Mouse (Mus musculus): Measurements from ENCODE around the gene Gm13199.

- TF ChIP-seq CTCF (IDR thresholded peaks at IDR 0.05; ENCODE audit: insufficient read depth, low read length), result no peak
- no peak for TF ChIP-seq POLR2A (IDR thresholded peaks at IDR 0.05; ENCODE audit: borderline replicate concordance, extremely low read depth, low read depth, low read length)
Observed at GRCm38 (mm10) chr2:5877446-5877845, 14.7 kb upstream of the Gm13199 start.

All from lung, adult 2 months (tissue).